In the genomic region with DNA sequence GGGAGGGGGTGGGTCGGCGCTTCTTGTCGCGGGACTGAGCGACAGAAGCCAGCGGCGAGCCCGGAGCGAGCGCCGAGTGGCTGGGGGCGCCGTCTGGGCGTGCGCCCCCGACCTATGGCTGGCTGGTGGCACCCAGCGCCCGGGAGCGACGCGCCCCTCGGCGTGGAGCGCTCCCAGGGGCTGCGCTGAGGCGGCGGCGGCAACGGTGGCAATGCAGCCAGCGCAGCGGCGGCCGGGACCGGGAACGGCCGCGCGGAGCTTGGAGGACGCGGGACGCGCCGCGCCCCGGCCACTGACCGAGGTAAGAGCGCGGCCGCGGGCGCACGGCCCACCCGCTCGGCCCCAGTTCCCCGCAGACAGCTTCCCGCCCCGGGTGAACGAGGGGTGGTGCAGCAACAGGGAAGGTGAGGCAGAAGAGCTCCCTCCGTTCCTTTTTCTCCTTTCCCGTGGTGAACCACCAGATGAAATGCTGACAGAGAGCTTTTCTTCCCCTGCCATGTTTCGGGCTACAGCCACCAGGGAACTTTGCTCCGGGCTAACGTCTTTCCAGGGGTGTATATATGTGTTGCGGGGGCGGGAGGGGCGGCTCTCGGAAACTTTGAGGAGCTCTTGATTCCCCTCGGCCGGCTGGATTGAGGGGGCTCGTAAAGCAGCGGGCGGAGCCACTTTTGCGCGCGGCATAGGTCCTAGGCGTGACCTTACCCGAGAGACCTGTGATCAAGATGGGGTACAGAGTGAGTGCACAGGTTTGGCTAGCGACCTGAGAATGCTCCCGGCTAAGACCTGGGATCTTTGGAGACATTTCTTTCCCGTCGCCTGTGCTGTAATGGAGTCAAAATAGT, we compare ENCODE assay signal across 8 mouse cellular contexts. TPM values are rescaled to one million over a fixed set of nuclear protein-coding genes. Genes with fewer than 3 reads are reported as not detected.
A peak's percentile ranks its signal among the peaks of the same experiment; 100 is the strongest.
DNase-seq lines count a peak whose midpoint lies in the region; ATAC-seq and TF ChIP-seq lines count a peak whose summit lies in the region.

A gene (plus strand): TSS at position 15 of the 842 bp plus-strand sequence.

- no peaks in the 10 kb centered on the region for H3K9me3 ChIP-seq in lung, embryonic 14.5 days (ENCODE audit: low read depth, low read length)
- H3K9me3 ChIP-seq in embryonic facial prominence, embryonic 12.5 days: no peaks in the 10 kb centered on the region
- H3K9me3 ChIP-seq in heart, embryonic 14.5 days (ENCODE audit: control insufficient read depth, low read length): no peaks in the 10 kb centered on the region
- no peaks in the 10 kb centered on the region for H3K9me3 ChIP-seq in limb, embryonic 15.5 days

- no peak within 1 kb of the TSS for H3K27ac ChIP-seq in lung, embryonic 14.5 days (ENCODE audit: low read depth)
- H3K27ac ChIP-seq in embryonic facial prominence, embryonic 12.5 days: no peak within 1 kb of the TSS
- peak within 1 kb of the TSS in 1 of 2 experiments; percentile 44; a peak in 1 of 4 replicates for H3K27ac ChIP-seq in heart, embryonic 14.5 days (replicated peaks in 1 of 2; ENCODE audit: control insufficient read depth in 1 of 2, insufficient read depth in 1 of 2, low read depth in 2 of 2, low read length in 2 of 2)
- no peak within 1 kb of the TSS for H3K27ac ChIP-seq in limb, embryonic 15.5 days

- H3K4me2 ChIP-seq in lung, embryonic 14.5 days: peak within 1 kb of the TSS; percentile 93
- H3K4me2 ChIP-seq in embryonic facial prominence, embryonic 12.5 days (replicated peaks): peak within 1 kb of the TSS; percentile 99
- peak within 1 kb of the TSS; percentile 80 for H3K4me2 ChIP-seq in heart, embryonic 14.5 days (ENCODE audit: low read length)
- peak within 1 kb of the TSS; percentile 96 for H3K4me2 ChIP-seq in limb, embryonic 15.5 days

- no peaks in the 10 kb centered on the region for H3K4me1 ChIP-seq in lung, embryonic 14.5 days (ENCODE audit: insufficient read depth)
- peaks cover 17% of the 10 kb centered on the region; the same call in 1 of the 2 replicates for H3K4me1 ChIP-seq in embryonic facial prominence, embryonic 12.5 days
- peaks cover 31 to 53% of the 10 kb centered on the region in 2 experiments for H3K4me1 ChIP-seq in heart, embryonic 14.5 days (ENCODE audit: control insufficient read depth in 2 of 2, insufficient read depth in 2 of 2, low read length in 2 of 2)
- peaks cover 28% of the 10 kb centered on the region for H3K4me1 ChIP-seq in limb, embryonic 15.5 days

- 1% methylated on average over 70 of the region's 81 CpGs for WGBS in lung, embryonic 14.5 days
- WGBS in embryonic facial prominence, embryonic 12.5 days: under 1% methylated on average over 81 of the region's 81 CpGs
- WGBS in heart, embryonic 14.5 days: 1% methylated on average over 81 of the region's 81 CpGs
- under 1% methylated on average over 64 of the region's 81 CpGs for WGBS in limb, embryonic 15.5 days

- ATAC-seq in lung, embryonic 14.5 days (ENCODE audit: insufficient read depth): no peak; the same call in 1 of the 2 replicates
- ATAC-seq in embryonic facial prominence, embryonic 12.5 days (ENCODE audit: insufficient number of reproducible peaks, insufficient read depth, low FRiP score, low TSS enrichment): no peak
- ATAC-seq in heart, embryonic 14.5 days (ENCODE audit: insufficient number of reproducible peaks, insufficient read depth, low FRiP score, low read depth): no peak
- no peak for ATAC-seq in limb, embryonic 15.5 days (ENCODE audit: insufficient number of reproducible peaks, low FRiP score, low TSS enrichment, low read depth)

- no peak for TF ChIP-seq CTCF in lung, embryonic 14.5 days (IDR thresholded peaks at IDR 0.05; ENCODE audit: low read depth)

- H3K4me3 ChIP-seq in lung, embryonic 14.5 days (ENCODE audit: low read depth, low read length): peak within 1 kb of the TSS; percentile 49
- H3K4me3 ChIP-seq in embryonic facial prominence, embryonic 12.5 days: peak within 1 kb of the TSS; percentile 60
- peak within 1 kb of the TSS; percentile 62 to 70 for H3K4me3 ChIP-seq in heart, embryonic 14.5 days (ENCODE audit: control insufficient read depth in 1 of 2, insufficient read depth in 1 of 2, low read depth in 1 of 2, low read length in 2 of 2)
- H3K4me3 ChIP-seq in limb, embryonic 15.5 days: peak within 1 kb of the TSS; percentile 52

- peak within 1 kb of the TSS; percentile 10; the same call in 1 of the 2 replicates for H3K9ac ChIP-seq in lung, embryonic 14.5 days
- H3K9ac ChIP-seq in embryonic facial prominence, embryonic 12.5 days: peak within 1 kb of the TSS; percentile 47
- peak within 1 kb of the TSS; percentile 81 for H3K9ac ChIP-seq in heart, embryonic 14.5 days (ENCODE audit: low read length)
- H3K9ac ChIP-seq in limb, embryonic 15.5 days: peak within 1 kb of the TSS; percentile 28; the same call in 1 of the 2 replicates

- peaks cover 56% of the 10 kb centered on the region for H3K27me3 ChIP-seq in lung, embryonic 14.5 days (ENCODE audit: insufficient read depth, low read length)
- H3K27me3 ChIP-seq in embryonic facial prominence, embryonic 12.5 days: peaks cover 72% of the 10 kb centered on the region
- H3K27me3 ChIP-seq in heart, embryonic 14.5 days (ENCODE audit: control insufficient read depth, insufficient read depth, low read length): peaks cover 51% of the 10 kb centered on the region
- H3K27me3 ChIP-seq in limb, embryonic 15.5 days: peaks cover 82% of the 10 kb centered on the region

- no peaks in the 10 kb centered on the region for H3K36me3 ChIP-seq in lung, embryonic 14.5 days (ENCODE audit: insufficient read depth)
- H3K36me3 ChIP-seq in embryonic facial prominence, embryonic 12.5 days: no peaks in the 10 kb centered on the region
- H3K36me3 ChIP-seq in heart, embryonic 14.5 days (ENCODE audit: control insufficient read depth, insufficient read depth, low read length): no peaks in the 10 kb centered on the region
- H3K36me3 ChIP-seq in limb, embryonic 15.5 days: no peaks in the 10 kb centered on the region

- peak; percentile 21 for DNase-seq in lung, embryonic 14.5 days
- no peak for DNase-seq in lung, postnatal 4 days
- DNase-seq in retina, embryonic 14.5 days (ENCODE audit: low spot score): no peak
- DNase-seq in thymus, postnatal 25 days: no peak
- DNase-seq in T-cell, adult 2 months (ENCODE audit: low spot score): no peak

RNA-seq across cellular contexts. Expression of the gene that starts here (rescaled TPM):
- polyA plus RNA-seq in lung, embryonic 14.5 days (2014; fragmentation: Nextera tagmentation; extraction: Ambion mirVana): 0.26 and 0.30 TPM in 2 replicates
- polyA plus RNA-seq in embryonic facial prominence, embryonic 12.5 days (2016; fragmentation: Nextera tagmentation; extraction: Ambion mirVana): 3.9 and 5.0 TPM in 2 replicates
- 5.4 and 5.8 TPM in 2 replicates for polyA plus RNA-seq in heart, embryonic 14.5 days (2014; fragmentation: Nextera tagmentation; extraction: Ambion mirVana)
- polyA plus RNA-seq in limb, embryonic 15.5 days (2015; fragmentation: Nextera tagmentation; extraction: Ambion mirVana): 0.51 and 1.6 TPM in 2 replicates

Comparison
In these comparisons a context has a peak if more than half of its experiments do, and no peak if none do; other contexts are left out.
1. Peak in DNase-seq, H3K4me3 ChIP-seq, H3K9ac ChIP-seq and H3K4me2 ChIP-seq in lung, embryonic 14.5 days; RNA of the gene not detected or under 1 TPM.
2. H3K9ac ChIP-seq: peak in every context shown above with its lines; median percentile 81 in heart, embryonic 14.5 days; 47 in embryonic facial prominence, embryonic 12.5 days; 28 in limb, embryonic 15.5 days; 10 in lung, embryonic 14.5 days.